In genomic region chr5:150026509-150027087, GRCm38 (mm10) we compare ENCODE assay signal across 16 mouse cellular contexts. TPM values are rescaled to one million over a fixed set of nuclear protein-coding genes. Genes with fewer than 3 reads are reported as not detected.
DNase-seq lines count a peak whose midpoint lies in the region; ATAC-seq and TF ChIP-seq lines count a peak whose summit lies in the region.
"Had no signal": no experiment of that assay in that cellular context is flagged by ENCODE, and none has a peak within 500 bp of the region (broad histone marks: within the 10 kb centered on the region; RNA-seq: fewer than 3 reads in every experiment).

No protein-coding gene starts in this region.

- peak; percentile 60 to 71 for DNase-seq in layer of hippocampus, adult 2 months (ENCODE audit: low spot score in 2 of 2)
- peak; percentile 63 to 64 for DNase-seq in layer of hippocampus, postnatal 36 days
- DNase-seq in right cerebral cortex, postnatal 36 days (ENCODE audit: low spot score in 2 of 2): peak; percentile 65 to 77
- no peak for DNase-seq in urinary bladder, postnatal 10 days (ENCODE audit: low spot score)
- DNase-seq: cerebellum, adult 8-10 months; embryo, embryonic 11 days; kidney, adult 18-20 months; liver, embryonic 13.5 days had no signal

- H3K9ac ChIP-seq in intestine, postnatal 0 days (ENCODE audit: low read depth, low read length): no peak overlapping the region
- no peak overlapping the region for H3K9ac ChIP-seq in intestine, embryonic 16.5 days (ENCODE audit: low read depth, low read length)
- no peak overlapping the region for H3K9ac ChIP-seq in kidney, embryonic 15.5 days
- H3K9ac ChIP-seq: liver, embryonic 13.5 days; neural tube, embryonic 12.5 days had no signal

- H3K4me3 ChIP-seq in intestine, postnatal 0 days (ENCODE audit: low read depth, low read length): no peak overlapping the region
- no peak overlapping the region for H3K4me3 ChIP-seq in intestine, embryonic 16.5 days (ENCODE audit: low read length)
- no peak overlapping the region for H3K4me3 ChIP-seq in layer of hippocampus, adult 2 months
- no peak overlapping the region for H3K4me3 ChIP-seq in kidney, embryonic 15.5 days (replicated peaks)
- H3K4me3 ChIP-seq: hindbrain, embryonic 10.5 days; liver, embryonic 13.5 days; neural tube, embryonic 12.5 days had no signal

- ATAC-seq in intestine, postnatal 0 days: no peak
- no peak for ATAC-seq in intestine, embryonic 16.5 days
- ATAC-seq in kidney, embryonic 15.5 days (replicated peaks; ENCODE audit: low FRiP score): no peak
- ATAC-seq: midbrain, embryonic 16.5 days; Patski had no signal

- 71% methylated on average over 12 of the region's 12 CpGs for WGBS in intestine, postnatal 0 days
- 78% methylated on average over 12 of the region's 12 CpGs for WGBS in intestine, embryonic 16.5 days
- 80% methylated on average over 12 of the region's 12 CpGs for WGBS in kidney, embryonic 15.5 days

- H3K4me2 ChIP-seq in intestine, postnatal 0 days (replicated peaks; ENCODE audit: low read depth): peak overlapping the region; percentile 52; the same call in 1 of the 2 replicates
- H3K4me2 ChIP-seq in intestine, embryonic 16.5 days (ENCODE audit: low read depth, low read length): no peak overlapping the region
- no peak overlapping the region for H3K4me2 ChIP-seq in kidney, embryonic 15.5 days
- H3K4me2 ChIP-seq: liver, embryonic 13.5 days; neural tube, embryonic 12.5 days had no signal

- no peaks in the 10 kb centered on the region for H3K36me3 ChIP-seq in intestine, postnatal 0 days (ENCODE audit: control insufficient read depth, insufficient read depth)
- no peaks in the 10 kb centered on the region for H3K36me3 ChIP-seq in intestine, embryonic 16.5 days (ENCODE audit: control insufficient read depth, insufficient read depth, low read length)
- no peaks in the 10 kb centered on the region for H3K36me3 ChIP-seq in kidney, embryonic 15.5 days
- H3K36me3 ChIP-seq: hindbrain, embryonic 10.5 days; liver, embryonic 13.5 days; neural tube, embryonic 12.5 days had no signal

- no peak for TF ChIP-seq CTCF in intestine, postnatal 0 days (IDR thresholded peaks at IDR 0.05; ENCODE audit: low read depth)
- no peak for TF ChIP-seq CTCF in layer of hippocampus, adult 2 months (conservative IDR thresholded peaks at IDR 0.05)

- no peaks in the 10 kb centered on the region for H3K9me3 ChIP-seq in intestine, postnatal 0 days (ENCODE audit: control insufficient read depth)
- no peaks in the 10 kb centered on the region for H3K9me3 ChIP-seq in intestine, embryonic 16.5 days (ENCODE audit: control insufficient read depth, low read length)
- H3K9me3 ChIP-seq in kidney, embryonic 15.5 days (replicated peaks): no peaks in the 10 kb centered on the region; the same call in 1 of the 2 replicates

- no peaks in the 10 kb centered on the region for H3K27me3 ChIP-seq in intestine, postnatal 0 days (replicated peaks; ENCODE audit: control insufficient read depth, insufficient read depth, low read length)
- H3K27me3 ChIP-seq in intestine, embryonic 16.5 days (replicated peaks; ENCODE audit: control insufficient read depth, insufficient read depth, low read length): no peaks in the 10 kb centered on the region
- H3K27me3 ChIP-seq in kidney, embryonic 15.5 days: peaks cover 3% of the 10 kb centered on the region; the same call in 1 of the 2 replicates
- H3K27me3 ChIP-seq: liver, embryonic 13.5 days; neural tube, embryonic 12.5 days; Patski had no signal

- no peak overlapping the region for H3K27ac ChIP-seq in intestine, postnatal 0 days (ENCODE audit: low read depth, low read length)
- no peak overlapping the region for H3K27ac ChIP-seq in intestine, embryonic 16.5 days (ENCODE audit: low read length)
- H3K27ac ChIP-seq in layer of hippocampus, adult 2 months: peak overlapping the region; percentile 70
- H3K27ac ChIP-seq in kidney, embryonic 15.5 days: no peak overlapping the region
- H3K27ac ChIP-seq: hindbrain, embryonic 10.5 days; liver, embryonic 13.5 days; macrophage; neural tube, embryonic 12.5 days had no signal

- H3K4me1 ChIP-seq in intestine, postnatal 0 days (replicated peaks; ENCODE audit: control insufficient read depth, insufficient read depth, low read length): 0 out of 2 replicates have a peak, but pooled peaks cover 3% of the 10 kb centered on the region
- no peaks in the 10 kb centered on the region for H3K4me1 ChIP-seq in intestine, embryonic 16.5 days (ENCODE audit: control insufficient read depth, insufficient read depth, low read length)
- H3K4me1 ChIP-seq in kidney, embryonic 15.5 days: peaks cover 19% of the 10 kb centered on the region
- H3K4me1 ChIP-seq: liver, embryonic 13.5 days; neural tube, embryonic 12.5 days had no signal

RNA-seq across cellular contexts. Expression of gene Rxfp2, which starts 8.1 kb away (rescaled TPM):
- polyA plus RNA-seq in intestine, postnatal 0 days (2015; fragmentation: Nextera tagmentation; extraction: Ambion mirVana): not detected in 2 replicates
- polyA plus RNA-seq in intestine, embryonic 16.5 days (2015; fragmentation: Nextera tagmentation; extraction: Ambion mirVana): 0.15 and 0.23 TPM in 2 replicates
- total RNA-seq in layer of hippocampus, adult 2 months (2021): under 1 TPM in 1 of 2 experiments, not detected in 1; 0.29 TPM
- total RNA-seq in layer of hippocampus, postnatal 36 days (2021): under 1 TPM in 1 of 2 experiments, not detected in 1; 0.22 TPM
- polyA plus RNA-seq in kidney, embryonic 15.5 days (2015; fragmentation: Nextera tagmentation; extraction: Ambion mirVana): 4.0 and 4.3 TPM in 2 replicates
- polyA plus RNA-seq: macrophage, Patski had no signal
